Mouse (Mus musculus) erythroblast, embryonic 14.5 days (primary cell): ENCODE data around the gene Usp49.

Source experiments
- GATA1 ChIP-seq: IDR thresholded peaks from 2 replicates; pipeline ENCODE4 v1.6.1; 2012; ENCODE audit warnings: low read length, inconsistent platforms, mixed read lengths
- TAL1 ChIP-seq: IDR thresholded peaks from 3 replicates; pipeline ENCODE4 v1.6.1; 2012; ENCODE audit warnings: low read length, inconsistent platforms, mixed read lengths

DNA sequence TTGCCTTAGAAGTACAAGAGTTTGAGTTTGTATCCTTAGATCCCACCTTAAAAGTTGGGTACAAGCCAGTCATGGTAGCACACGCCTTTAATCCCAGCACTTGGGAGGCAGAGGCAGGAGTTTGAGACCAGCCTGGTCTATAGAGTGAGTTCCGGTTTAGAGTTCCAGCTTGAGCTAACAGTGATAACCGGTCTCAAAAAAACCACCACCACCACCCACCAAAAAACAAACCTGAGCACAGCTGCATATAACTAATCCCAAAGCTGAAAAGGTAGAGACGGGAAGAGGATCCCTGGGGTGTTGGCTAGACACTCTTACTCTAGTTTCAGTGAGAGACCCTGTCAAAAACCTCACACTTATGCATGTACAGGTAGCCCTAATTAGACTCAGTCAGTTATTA is 13.8 kb upstream of the Usp49 start:
- TF ChIP-seq TAL1 (no peak), GATA1 (no peak)
